Mouse (Mus musculus): ENCODE results near the gene Lce1b. TPM values are rescaled to one million over a fixed set of nuclear protein-coding genes. Genes with fewer than 3 reads are reported as not detected.

Lce1b gene
- not detected for polyA plus RNA-seq (2017; shearing (Covaris generic))

DNA sequence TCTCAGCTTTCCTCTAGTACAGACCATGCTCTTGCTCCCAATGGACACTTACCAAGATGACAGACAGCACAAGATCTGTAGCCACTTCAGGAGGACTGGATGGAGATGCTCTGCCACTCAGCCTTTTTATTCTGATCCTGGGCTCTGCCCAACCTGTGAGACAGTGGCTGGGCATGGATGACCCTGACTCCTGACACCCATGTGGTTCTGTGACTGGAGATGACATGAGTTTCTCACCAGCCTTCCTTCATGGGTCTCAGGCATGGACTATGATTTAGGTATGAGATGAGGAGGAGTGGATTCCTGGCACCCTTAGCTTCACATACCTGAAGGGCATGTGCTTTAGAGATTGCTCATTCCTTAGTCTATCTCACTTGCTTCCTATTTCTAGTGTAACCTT is at the start of gene Lce1b:
TSS of gene Lce1b (minus strand) at position 101 of the 400 bp plus-strand sequence.

DNA sequence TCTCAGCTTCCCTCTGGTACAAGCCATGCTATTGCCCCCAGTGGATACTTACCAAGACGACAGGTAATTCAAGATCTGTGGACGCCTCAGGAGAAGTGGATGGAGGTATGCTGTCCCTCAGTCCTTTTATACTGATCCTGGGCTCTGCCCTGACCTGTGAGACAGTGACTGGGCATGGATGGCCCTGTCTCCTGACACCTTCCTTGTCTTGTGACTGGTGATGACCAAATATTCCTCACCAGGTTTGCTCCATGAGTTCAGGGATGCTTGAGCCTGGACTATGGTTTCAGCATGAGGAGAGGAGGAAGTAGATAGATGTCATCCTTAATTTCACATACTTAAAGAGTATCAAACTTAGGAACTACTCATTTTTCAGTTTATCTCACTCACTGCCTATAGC is 30.4 kb upstream of the Lce1b start, which contains the start of gene Lce1d:
TSS of gene Lce1d (minus strand) at position 101 of the 400 bp plus-strand sequence.

DNA sequence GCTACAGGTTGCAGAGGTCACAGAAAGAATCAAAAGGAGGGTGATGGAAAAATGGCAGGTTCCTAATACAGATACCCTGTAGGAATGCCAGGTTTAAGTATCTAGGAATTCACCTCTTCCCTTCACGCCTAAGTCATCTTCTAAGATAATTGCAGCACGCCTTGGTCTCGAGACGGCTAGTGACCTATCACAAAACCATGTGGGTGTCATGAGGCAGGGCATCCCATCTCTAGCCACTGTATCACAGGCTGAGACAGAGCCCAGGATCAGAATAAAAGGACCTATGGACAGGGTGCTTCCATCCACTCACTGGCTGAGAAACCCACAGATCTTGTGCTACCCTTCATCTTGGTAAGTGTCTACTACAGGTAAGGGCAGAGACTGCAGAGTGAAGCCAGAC is 22.2 kb upstream of the Lce1b start, which contains the start of gene Lce1c:
TSS of gene Lce1c (plus strand) at position 301 of the 400 bp plus-strand sequence.

DNA sequence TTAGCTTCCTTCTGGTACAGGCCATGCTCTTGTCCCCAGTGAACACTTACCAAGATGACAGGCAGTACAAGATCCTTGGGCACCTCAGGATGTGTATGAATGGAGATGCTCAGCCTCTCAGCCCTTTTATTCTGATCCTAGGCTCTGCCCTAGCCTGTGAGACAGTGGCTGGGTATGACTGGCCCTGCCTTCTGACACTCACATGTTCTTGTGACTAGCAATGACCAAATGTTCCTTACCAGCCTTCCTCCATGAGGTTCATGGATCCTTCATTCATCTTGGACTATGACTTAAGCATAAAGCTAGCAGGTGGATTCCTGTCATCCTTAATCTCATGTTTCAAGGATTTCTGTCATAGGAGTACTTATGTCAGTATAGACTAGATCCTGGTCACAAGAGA is 13.5 kb upstream of the Lce1b start, which contains the start of gene Lce1a2:
TSS of gene Lce1a2 (minus strand) at position 101 of the 400 bp plus-strand sequence.

DNA sequence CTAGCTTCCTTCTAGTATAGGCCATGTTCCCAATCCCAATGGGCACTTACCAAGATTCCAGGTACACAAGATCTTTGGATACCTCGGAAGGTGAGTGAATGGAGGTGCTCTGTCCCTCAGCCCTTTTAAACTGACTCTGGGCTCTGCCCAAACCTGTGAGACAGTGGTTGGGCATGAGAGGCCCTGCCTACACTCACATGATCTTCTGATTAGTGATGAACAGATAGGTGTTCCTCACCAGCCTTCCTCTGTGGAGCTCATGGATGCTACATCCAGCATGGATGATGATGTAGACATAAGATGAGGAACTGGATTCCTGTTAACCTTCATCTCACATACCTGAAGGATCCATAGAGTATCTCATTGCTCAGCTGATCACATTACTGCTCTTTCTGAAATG is 8.5 kb downstream of the Lce1b start, which contains the start of gene Lce1a1:
TSS of gene Lce1a1 (minus strand) at position 101 of the 400 bp plus-strand sequence.

DNA sequence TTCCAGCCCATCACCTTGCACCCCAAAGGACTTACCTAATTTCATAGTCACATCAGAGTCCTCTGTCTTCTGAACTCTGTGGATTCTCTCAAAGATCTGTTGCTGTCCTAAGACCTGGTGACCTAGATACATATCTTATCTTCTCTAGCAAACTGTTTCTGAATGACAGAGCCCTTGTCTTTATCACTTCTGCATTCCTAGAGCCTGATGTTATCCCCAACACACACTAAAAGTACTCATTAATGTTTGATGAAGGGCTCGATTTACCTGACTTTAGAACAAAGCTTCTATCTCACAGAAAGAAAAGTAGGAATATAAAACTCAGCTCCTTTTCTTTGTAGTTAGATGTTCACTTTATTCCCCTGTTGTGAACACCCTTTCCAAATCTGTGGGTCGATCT is 35.2 kb downstream of the Lce1b start, which contains the start of gene Lce6a:
TSS of gene Lce6a (minus strand) at position 101 of the 400 bp plus-strand sequence.

DNA sequence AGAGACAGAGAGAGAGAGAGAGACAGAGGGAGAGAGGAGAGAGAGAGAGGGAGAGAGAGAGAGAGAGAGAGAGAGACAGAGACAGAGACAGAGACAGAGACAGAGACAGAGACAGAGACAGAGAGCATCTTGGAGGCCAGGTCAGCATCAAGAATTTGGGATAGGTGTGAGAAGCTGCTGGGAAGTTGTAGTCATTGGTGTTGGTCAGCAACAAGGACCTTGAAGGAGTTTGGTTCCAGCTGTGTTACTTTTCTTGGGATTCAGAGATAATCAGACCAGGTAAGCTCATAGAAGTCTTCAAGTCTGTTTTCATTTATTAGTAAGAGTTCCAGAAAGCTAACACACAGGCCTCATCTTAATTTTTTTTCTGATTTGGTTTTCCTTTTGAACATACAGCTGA is 49.3 kb downstream of the Lce1b start, which contains the start of gene 2210017I01Rik:
TSS of gene 2210017I01Rik (minus strand) at position 101 of the 400 bp plus-strand sequence.

Other genes starting within 250 kb of the Lce1b start
- gene Sprr2i, start 248.9 kb downstream of the Lce1b start, polyA plus RNA-seq (2017; shearing (Covaris generic)) = not detected
- 1 to 10 TPM in 1 of 2 experiments, not detected in 1; 1.0 TPM for gene Sprr2j-ps, start 238.8 kb downstream of the Lce1b start, polyA plus RNA-seq (2017; shearing (Covaris generic))
- gene Gm9774, start 227.5 kb downstream of the Lce1b start, polyA plus RNA-seq (2017; shearing (Covaris generic)) = 10 to 100 TPM; 23.3 to 26.3 TPM
- gene Sprr2k, start 224.3 kb downstream of the Lce1b start, polyA plus RNA-seq (2017; shearing (Covaris generic)) = not detected
- not detected for gene Sprr1b, start 218.1 kb downstream of the Lce1b start, polyA plus RNA-seq (2017; shearing (Covaris generic))
- not detected for gene Sprr3, start 198.2 kb downstream of the Lce1b start, polyA plus RNA-seq (2017; shearing (Covaris generic))
- gene Sprr1a, start 171.0 kb downstream of the Lce1b start, polyA plus RNA-seq (2017; shearing (Covaris generic)) = not detected
- not detected for gene Sprr4, start 156.4 kb downstream of the Lce1b start, polyA plus RNA-seq (2017; shearing (Covaris generic))
- not detected for gene 2310046K23Rik, start 122.4 kb downstream of the Lce1b start, polyA plus RNA-seq (2017; shearing (Covaris generic))
- not detected for gene Ivl, start 83.2 kb downstream of the Lce1b start, polyA plus RNA-seq (2017; shearing (Covaris generic))
- not detected for gene Smcp, start 67.9 kb downstream of the Lce1b start, polyA plus RNA-seq (2017; shearing (Covaris generic))
- not detected for gene 2210017I01Rik, start 49.4 kb downstream of the Lce1b start, polyA plus RNA-seq (2017; shearing (Covaris generic))
- not detected for gene Lce6a, start 35.3 kb downstream of the Lce1b start, polyA plus RNA-seq (2017; shearing (Covaris generic))
- gene Lce1a1, start 8.6 kb downstream of the Lce1b start, polyA plus RNA-seq (2017; shearing (Covaris generic)) = not detected
- gene Lce1a2, start 13.4 kb upstream of the Lce1b start, polyA plus RNA-seq (2017; shearing (Covaris generic)) = not detected
- gene Lce1c, start 22.3 kb upstream of the Lce1b start, polyA plus RNA-seq (2017; shearing (Covaris generic)) = not detected
- gene Lce1d, start 30.3 kb upstream of the Lce1b start, polyA plus RNA-seq (2017; shearing (Covaris generic)) = not detected
- gene Lce1e, start 52.1 kb upstream of the Lce1b start, polyA plus RNA-seq (2017; shearing (Covaris generic)) = not detected
- gene Lce1f, start 63.4 kb upstream of the Lce1b start, polyA plus RNA-seq (2017; shearing (Covaris generic)) = not detected
- gene Gm38119, start 82.2 kb upstream of the Lce1b start, polyA plus RNA-seq (2017; shearing (Covaris generic)) = not detected
- not detected for gene Lce1g, start 95.4 kb upstream of the Lce1b start, polyA plus RNA-seq (2017; shearing (Covaris generic))
- gene Lce1h, start 108.1 kb upstream of the Lce1b start, polyA plus RNA-seq (2017; shearing (Covaris generic)) = not detected
- not detected for gene Lce1i, start 122.0 kb upstream of the Lce1b start, polyA plus RNA-seq (2017; shearing (Covaris generic))
- not detected for gene Lce1j, start 133.6 kb upstream of the Lce1b start, polyA plus RNA-seq (2017; shearing (Covaris generic))
- gene Lce1k, start 151.0 kb upstream of the Lce1b start, polyA plus RNA-seq (2017; shearing (Covaris generic)) = not detected
- gene Kprp, start 170.3 kb upstream of the Lce1b start, polyA plus RNA-seq (2017; shearing (Covaris generic)) = not detected
- not detected for gene Lce1l, start 194.4 kb upstream of the Lce1b start, polyA plus RNA-seq (2017; shearing (Covaris generic))
- gene 2310050C09Rik, start 213.3 kb upstream of the Lce1b start, polyA plus RNA-seq (2017; shearing (Covaris generic)) = under 1 TPM in 1 of 2 experiments, not detected in 1; 0.53 TPM

Measured in inflammation-experienced regulatory T-cells (primary cell).